Mouse (Mus musculus) layer of hippocampus, postnatal 36 days (tissue): Measurements from ENCODE around the gene Scml4. TPM values are rescaled to one million over a fixed set of nuclear protein-coding genes. Genes with fewer than 3 reads are reported as not detected.

Experiments
- DNase-seq, 2 experiments: peaks; one replicate each; pipeline ENCODE4 v3.0.0; 2022
- total RNA-seq, 2 experiments: library from RNA; stranded (reverse); gene quantifications; 2 replicates each; pipeline ENCODE4 v1.2.3; 2021

The Scml4 gene
- total RNA-seq, 2 experiments from 2014 or later, result 4.4 to 5.1 TPM

GRCm38 (mm10) chr10:42995484-42995895, 135.3 kb downstream of the Scml4 start:
- DNase-seq, result no peak

GRCm38 (mm10) chr10:42997278-42997677, 137.1 kb downstream of the Scml4 start:
- DNase-seq, result no peak

GRCm38 (mm10) chr10:42999324-42999723, 139.2 kb downstream of the Scml4 start:
- no peak for DNase-seq

GRCm38 (mm10) chr10:43001433-43001832, 141.3 kb downstream of the Scml4 start:
- no peak for DNase-seq

- DNase-seq, result no peak
Observed at GRCm38 (mm10) chr10:43002066-43002678, 142.0 kb downstream of the Scml4 start.

- DNase-seq, result no peak
Observed at GRCm38 (mm10) chr10:43002721-43003465, 142.7 kb downstream of the Scml4 start.

GRCm38 (mm10) chr10:43003466-43003757, 143.2 kb downstream of the Scml4 start:
- no peak for DNase-seq

GRCm38 (mm10) chr10:43004174-43004734, 144.1 kb downstream of the Scml4 start:
- DNase-seq, result no peak

GRCm38 (mm10) chr10:43005031-43005430, 144.9 kb downstream of the Scml4 start:
- no peak for DNase-seq

GRCm38 (mm10) chr10:43005677-43006076, 145.5 kb downstream of the Scml4 start:
- no peak for DNase-seq

GRCm38 (mm10) chr10:43006534-43006933, 146.4 kb downstream of the Scml4 start:
- DNase-seq, result no peak

- DNase-seq, result no peak
Observed at GRCm38 (mm10) chr10:43008116-43008515, 147.9 kb downstream of the Scml4 start.

Other genes starting within 250 kb of the Scml4 start
- gene Sec63, start 98.9 kb upstream of the Scml4 start, total RNA-seq, result 10 to 100 TPM; 47.2 to 51.1 TPM